Mouse (Mus musculus) thymus, adult 2 months (tissue): ENCODE results near the gene Rhebl1. TPM values are rescaled to one million over a fixed set of nuclear protein-coding genes. Genes with fewer than 3 reads are reported as not detected.

Experiments
- DNase-seq: peaks from one replicate; pipeline ENCODE4 v3.0.0; 2021
- H3K27ac ChIP-seq: fragments of 200-500 bp; 2 replicates; pipeline ENCODE4 v1.5.1; 2012; ENCODE audit warnings: low read length, control low read depth; ENCODE audit not compliant: control insufficient read depth, insufficient read depth
- H3K27me3 ChIP-seq: fragments of 200-500 bp; 2 replicates; pipeline ENCODE4 v1.6.1; 2012; ENCODE audit warnings: mild to moderate bottlenecking, low read length, moderate library complexity, mixed read lengths; ENCODE audit not compliant: control insufficient read depth, insufficient read depth
- H3K36me3 ChIP-seq: fragments of 200-500 bp; 2 replicates; pipeline ENCODE4 v1.6.1; 2012; ENCODE audit warnings: mild to moderate bottlenecking, low read length, moderate library complexity; ENCODE audit not compliant: control insufficient read depth, insufficient read depth
- H3K4me1 ChIP-seq: fragments of 200-500 bp; replicated peaks from 2 replicates; pipeline ENCODE4 v1.6.1; 2012; ENCODE audit warnings: low read length; ENCODE audit not compliant: control insufficient read depth, insufficient read depth
- H3K4me3 ChIP-seq: fragments of 200-500 bp; 2 replicates; pipeline ENCODE4 v1.5.1; 2012; ENCODE audit warnings: mild to moderate bottlenecking, low read length, control low read depth, moderate library complexity; ENCODE audit not compliant: control insufficient read depth, insufficient read depth
- CTCF ChIP-seq: fragments of 200-500 bp; IDR thresholded peaks from 2 replicates; pipeline ENCODE4 v1.5.1; 2012; ENCODE audit warnings: mild to moderate bottlenecking, control low read depth, low read length, moderate library complexity, borderline replicate concordance; ENCODE audit not compliant: control insufficient read depth, poor library complexity, insufficient read depth; ENCODE audit errors: extremely low read depth
- POLR2A ChIP-seq: fragments of 200-500 bp; IDR thresholded peaks from 2 replicates; pipeline ENCODE4 v1.6.1; 2012; ENCODE audit warnings: mild to moderate bottlenecking, low read length, control low read depth, moderate library complexity; ENCODE audit not compliant: control insufficient read depth, poor library complexity, insufficient read depth; ENCODE audit errors: extremely low read depth
- WGBS: fragments of 180-500 bp; shearing (Covaris S2); methylation state at CpG from one replicate; pipeline ENCODE4 v1.1.7; 2018; 5-methylcytosine and 5-hydroxymethylcytosine counted together
- polyA plus RNA-seq: library from polyadenylated mRNA; depleted of rRNA; stranded (reverse); fragments of >200 nt; gene quantifications from 2 replicates; pipeline ENCODE4 v1.2.3, GENCODE M21; 2012

Gene Rhebl1
- polyA plus RNA-seq, 1 experiment = 9.8 TPM

- Histone ChIP-seq H3K27me3 (no peaks in the 10 kb centered on the region), H3K4me3 (no peak overlapping the region), H3K27ac (no peak overlapping the region), H3K4me1 (no peaks in the 10 kb centered on the region), H3K36me3 (peaks cover 92% of the 10 kb centered on the region)
- TF ChIP-seq POLR2A (no peak), CTCF (no peak)
- whole genome bisulfite sequencing = 97% methylated on average over 21 of the region's 21 CpGs
- DNase-seq = no peak
Observed at GRCm38 (mm10) chr15:98861701-98862410, 32.5 kb downstream of the Rhebl1 start.

- 97% methylated on average over 18 of the region's 18 CpGs for WGBS
- no peaks in the 10 kb centered on the region for H3K27me3 ChIP-seq
- H3K4me3 ChIP-seq = no peak overlapping the region
- H3K27ac ChIP-seq = no peak overlapping the region
- TF ChIP-seq CTCF (no peak), POLR2A (no peak)
- peaks cover 94% of the 10 kb centered on the region for H3K36me3 ChIP-seq
- DNase-seq = no peak
- no peaks in the 10 kb centered on the region for H3K4me1 ChIP-seq
Observed at GRCm38 (mm10) chr15:98860921-98861320, 33.4 kb downstream of the Rhebl1 start.

GRCm38 (mm10) chr15:98859319-98860043 lies 34.9 kb downstream of the Rhebl1 start:
- no peak for TF ChIP-seq CTCF
- no peak for TF ChIP-seq POLR2A
- peaks cover 96% of the 10 kb centered on the region for H3K36me3 ChIP-seq
- 96% methylated on average over 9 of the region's 9 CpGs for WGBS

DNA sequence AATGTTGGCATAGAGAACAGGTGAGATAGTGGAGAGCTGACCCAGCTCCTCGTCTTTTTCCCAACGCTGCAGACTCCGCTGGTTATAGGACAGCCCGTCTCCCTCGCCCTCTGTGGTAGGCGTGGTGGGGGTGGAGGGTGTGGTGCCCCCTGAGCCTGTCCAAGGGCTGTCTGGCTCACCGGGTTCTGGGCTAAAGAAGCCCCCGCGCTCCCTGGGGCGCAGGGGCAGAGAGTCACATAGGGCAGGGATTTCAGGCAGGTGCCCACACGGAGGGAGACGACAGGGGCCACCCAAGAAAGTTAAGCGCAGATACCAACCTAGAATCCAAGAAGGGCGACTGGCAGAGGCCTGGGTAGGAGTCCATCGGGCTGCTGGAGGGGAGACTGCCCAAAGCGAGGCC lies 40.1 kb downstream of the Rhebl1 start:
- no peak for DNase-seq
- Histone ChIP-seq H3K36me3 (peaks cover 96% of the 10 kb centered on the region), H3K27me3 (no peaks in the 10 kb centered on the region), H3K4me3 (no peak overlapping the region), H3K27ac (no peak overlapping the region), H3K4me1 (no peaks in the 10 kb centered on the region)
- TF ChIP-seq CTCF = no peak
- TF ChIP-seq POLR2A = no peak
- WGBS = 97% methylated on average over 16 of the region's 16 CpGs

More at GRCm38 (mm10) chr15:98859319-98860043, 34.9 kb downstream of the Rhebl1 start:
- Histone ChIP-seq H3K4me3 (no peak overlapping the region), H3K4me1 (no peaks in the 10 kb centered on the region), H3K27ac (no peak overlapping the region), H3K27me3 (no peaks in the 10 kb centered on the region)
- DNase-seq = no peak

- H3K4me1 ChIP-seq = no peaks in the 10 kb centered on the region
- H3K4me3 ChIP-seq = no peak overlapping the region
- no peaks in the 10 kb centered on the region for H3K27me3 ChIP-seq
- 96% methylated on average over 28 of the region's 28 CpGs for WGBS
- TF ChIP-seq POLR2A (no peak), CTCF (no peak)
- H3K27ac ChIP-seq = no peak overlapping the region
- peaks cover 96% of the 10 kb centered on the region for H3K36me3 ChIP-seq
- DNase-seq = no peak
Observed at GRCm38 (mm10) chr15:98853161-98853937, 41.0 kb downstream of the Rhebl1 start.

DNA sequence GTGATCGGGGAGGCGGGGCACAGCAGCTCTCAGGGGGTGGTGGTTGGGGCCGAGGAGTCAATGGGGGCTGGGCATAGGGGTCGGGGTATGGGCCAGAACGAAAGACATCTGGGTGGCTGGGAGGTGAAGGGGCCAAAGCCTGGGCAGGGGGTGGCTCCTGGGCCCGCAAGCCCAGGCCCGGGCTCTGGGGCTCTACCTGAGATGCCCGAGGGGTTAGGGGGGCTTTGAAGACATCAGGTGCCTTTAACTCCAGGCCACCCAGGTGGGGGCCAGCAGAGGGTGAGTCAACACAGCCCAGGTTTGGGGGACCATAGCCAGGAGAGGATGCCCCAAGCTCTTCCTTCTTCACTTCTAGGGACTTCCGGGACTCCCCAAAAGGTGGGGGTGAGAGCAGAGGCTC lies 41.6 kb downstream of the Rhebl1 start:
- WGBS = 96% methylated on average over 9 of the region's 9 CpGs
- Histone ChIP-seq H3K27me3 (no peaks in the 10 kb centered on the region), H3K4me3 (no peak overlapping the region), H3K36me3 (peaks cover 94% of the 10 kb centered on the region), H3K27ac (no peak overlapping the region), H3K4me1 (no peaks in the 10 kb centered on the region)
- DNase-seq = no peak
- TF ChIP-seq CTCF (no peak), POLR2A (no peak)
